In genomic region chr4:119415072-119415753, GRCm38 (mm10) we compare ENCODE assay signal across 8 mouse cellular contexts. TPM values are rescaled to one million over a fixed set of nuclear protein-coding genes. Genes with fewer than 3 reads are reported as not detected.
DNase-seq lines count a peak whose midpoint lies in the region; ATAC-seq and TF ChIP-seq lines count a peak whose summit lies in the region.

Gene Ccdc30, minus strand, starts transcription at chr4:119415521.

- TF ChIP-seq CTCF in left cerebral cortex, adult 2 months (IDR thresholded peaks at IDR 0.05) = no peak

- peak; percentile 84 for DNase-seq in gastrocnemius, postnatal 10 days
- DNase-seq in hindlimb bud, embryonic 11.5 days (ENCODE audit: extremely low spot score, low read depth, low spot score) = peak; percentile 79
- peak; percentile 95 for DNase-seq in left cerebral cortex, adult 2 months (ENCODE audit: extremely low spot score in 1 of 2, low spot score in 2 of 2)
- peak; percentile 91 to 94 for DNase-seq in lung, postnatal 4 days
- peak; percentile 98 for DNase-seq in retina, embryonic 14.5 days (ENCODE audit: low spot score)
- DNase-seq in thymus, postnatal 36 days = peak; percentile 84 to 92

- peak within 1 kb of the TSS; percentile 74 for H3K4me3 ChIP-seq in left cerebral cortex, adult 2 months

- intact Hi-C loops in left cerebral cortex, adult 2 months (cut with DNase I) = loop anchor here (10.0 kb wide), 1 partner anchor 170 kb away; no protein-coding TSS in a partner anchor

- peak; percentile 100 for ATAC-seq in activated CD4-positive, CD25-positive, alpha-beta regulatory T cell, adult 4 months
- ATAC-seq in common myeloid progenitor, adult 5-6 weeks (replicated peaks; ENCODE audit: low read depth, poor library complexity, severe bottlenecking) = peak; percentile 99

- peak within 1 kb of the TSS; percentile 59 for H3K27ac ChIP-seq in left cerebral cortex, adult 2 months

RNA-seq across cellular contexts. Expression of gene Ccdc30, which starts in this region (rescaled TPM):
- polyA plus RNA-seq in activated CD4-positive, CD25-positive, alpha-beta regulatory T cell, adult 4 months (2017; shearing (Covaris generic)) = 1 to 10 TPM; 4.9 to 8.4 TPM
- not detected in 2 replicates for total RNA-seq in common myeloid progenitor, adult 5-6 weeks (2017)
- under 1 TPM; 0.21 to 0.56 TPM for total RNA-seq in gastrocnemius, postnatal 10 days (2021)
- 10 to 100 TPM; 19.6 to 20.8 TPM for total RNA-seq in left cerebral cortex, adult 2 months (2021)

Comparison
In these comparisons a context has a peak if more than half of its experiments do, and no peak if none do; other contexts are left out.
1. Peak in every context shown above with its lines: DNase-seq, ATAC-seq, H3K4me3 ChIP-seq and H3K27ac ChIP-seq.
2. RNA of gene Ccdc30 (total RNA-seq): 19.6 to 20.8 TPM in left cerebral cortex, adult 2 months; 0.21 to 0.56 TPM in gastrocnemius, postnatal 10 days and not detected in common myeloid progenitor, adult 5-6 weeks; every median in the first group is over 10 times any median in the second.
3. Peak in ATAC-seq in common myeloid progenitor, adult 5-6 weeks; RNA of the gene not detected or under 1 TPM.
4. Peak in DNase-seq in gastrocnemius, postnatal 10 days; RNA of the gene not detected or under 1 TPM.